Mouse (Mus musculus) c-Kit-positive CD71-positive TER-119-positive erythroid progenitor cells, embryonic 14.5 days (primary cell): Measurements from ENCODE around the gene A630089N07Rik.
"Not testable (repeated sequence)": the region's sequence is repeated elsewhere in the genome, so short reads cannot be mapped to it uniquely, and the experiment has no call there.

Experiments
- DNase-seq: peaks from one replicate; pipeline ENCODE4 v3.0.0-alpha.2; 2013; ENCODE audit warnings: low spot score

Gene A630089N07Rik

GRCm38 (mm10) chr16:98081889-98082818 lies at the start of gene A630089N07Rik:
Gene A630089N07Rik (minus strand): TSS chr16:98082450.
- DNase-seq: peak; percentile 77

DNA sequence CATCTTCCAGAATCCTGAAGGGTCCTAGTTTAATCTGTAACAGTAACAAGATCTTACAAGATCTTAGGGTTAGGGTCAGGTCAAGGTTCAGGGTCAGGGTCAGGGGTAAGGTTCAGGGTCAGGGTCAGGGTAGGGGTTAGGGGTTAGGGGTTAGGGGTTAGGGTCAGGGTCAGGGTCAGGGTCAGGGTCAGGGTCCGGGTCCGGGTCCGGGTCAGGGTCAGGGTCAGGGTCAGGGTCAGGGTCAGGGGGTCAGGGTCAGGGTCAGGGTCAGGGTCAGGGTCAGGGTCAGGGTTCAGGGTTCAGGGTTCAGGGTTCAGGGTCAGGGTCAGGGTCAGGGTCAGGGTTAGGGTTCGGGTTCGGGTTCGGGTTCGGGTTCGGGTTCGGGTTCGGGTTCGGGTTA lies 24.9 kb upstream of the A630089N07Rik start:
- DNase-seq: no peak

- peak; percentile 7 for DNase-seq
These were observed 731 bp downstream of the A630089N07Rik start for GRCm38 (mm10) chr16:98081550-98081888.

- peak; percentile 4 for DNase-seq
These were observed 1.1 kb downstream of the A630089N07Rik start for GRCm38 (mm10) chr16:98081140-98081539.

- not testable (repeated sequence) for DNase-seq
These were observed 2.9 kb downstream of the A630089N07Rik start for GRCm38 (mm10) chr16:98079382-98079781.

DNA sequence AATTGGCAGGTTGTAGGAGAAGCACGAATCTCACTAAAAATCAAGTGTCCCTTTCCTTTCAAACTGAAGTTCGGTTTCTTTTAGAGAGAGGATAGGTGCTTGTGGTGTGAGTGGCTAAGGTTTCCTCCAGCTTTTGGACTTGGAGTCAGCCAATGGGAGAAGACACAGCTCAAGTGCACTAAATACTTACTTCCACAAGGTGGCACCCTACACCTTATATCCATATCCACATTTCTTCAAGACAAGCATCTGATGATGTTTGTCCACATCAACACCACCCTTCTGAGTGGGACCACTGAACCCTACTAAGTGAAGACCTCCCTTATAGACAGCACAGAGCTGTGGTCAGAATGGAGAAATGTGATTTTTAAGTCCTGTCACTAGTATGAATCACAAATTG lies 40.6 kb downstream of the A630089N07Rik start:
- peak; percentile 29 for DNase-seq

- DNase-seq: not testable (repeated sequence)
These were observed 47.3 kb downstream of the A630089N07Rik start for GRCm38 (mm10) chr16:98034971-98035370.

- not testable (repeated sequence) for DNase-seq
These were observed 56.1 kb downstream of the A630089N07Rik start for GRCm38 (mm10) chr16:98026186-98026585.

DNA sequence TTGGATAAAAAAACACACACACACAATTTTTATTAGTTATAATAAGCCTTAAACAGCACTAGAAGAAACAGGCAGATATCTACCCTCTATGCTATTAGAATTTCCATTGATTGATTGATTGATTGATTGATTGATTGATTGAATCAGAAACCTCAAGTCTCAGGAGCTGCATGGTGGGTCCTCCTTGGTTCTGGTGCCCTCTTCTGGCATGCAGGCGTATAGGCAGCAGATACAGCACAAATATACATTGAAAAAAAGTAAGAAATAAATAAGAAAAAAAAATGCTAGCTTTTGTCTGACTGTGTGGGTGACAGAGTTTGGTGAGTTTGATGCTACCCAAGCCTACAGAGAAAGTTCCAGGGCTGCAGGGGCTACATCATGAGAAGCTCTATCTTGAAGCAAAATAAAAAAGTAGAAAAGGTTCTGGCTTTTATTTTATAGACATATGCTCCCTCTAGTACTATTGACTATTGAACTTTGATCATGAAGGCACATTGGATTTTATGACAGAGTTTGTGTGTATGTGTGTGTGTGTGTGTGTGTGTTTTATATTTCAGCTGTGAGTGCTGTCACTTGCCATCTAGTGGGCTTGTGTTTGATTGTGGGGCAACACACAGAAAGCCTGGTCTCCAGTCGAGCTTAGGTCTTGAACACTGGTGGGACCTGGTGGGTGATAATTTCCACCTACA lies 59.4 kb downstream of the A630089N07Rik start:
- peak; percentile 78 for DNase-seq

DNA sequence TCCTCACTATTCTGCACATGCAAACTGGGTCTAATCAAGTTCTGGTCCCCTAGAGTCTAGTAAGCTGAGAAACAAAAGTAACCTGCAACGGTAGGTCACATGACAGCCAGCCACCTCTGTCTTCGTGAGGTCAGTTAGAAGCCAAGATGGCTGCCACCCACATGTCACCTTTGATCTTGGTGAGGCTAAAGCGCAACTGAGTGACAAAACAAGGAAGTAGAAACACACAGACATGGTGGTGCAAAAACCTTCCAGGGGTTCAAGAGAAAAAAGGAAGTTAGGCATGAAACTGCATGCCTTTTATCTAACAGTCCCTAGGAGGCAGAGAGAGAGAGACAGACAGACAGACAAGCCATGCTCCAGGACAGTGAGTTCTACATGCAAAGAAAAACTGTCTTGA lies 60.2 kb downstream of the A630089N07Rik start:
- DNase-seq: no peak

DNA sequence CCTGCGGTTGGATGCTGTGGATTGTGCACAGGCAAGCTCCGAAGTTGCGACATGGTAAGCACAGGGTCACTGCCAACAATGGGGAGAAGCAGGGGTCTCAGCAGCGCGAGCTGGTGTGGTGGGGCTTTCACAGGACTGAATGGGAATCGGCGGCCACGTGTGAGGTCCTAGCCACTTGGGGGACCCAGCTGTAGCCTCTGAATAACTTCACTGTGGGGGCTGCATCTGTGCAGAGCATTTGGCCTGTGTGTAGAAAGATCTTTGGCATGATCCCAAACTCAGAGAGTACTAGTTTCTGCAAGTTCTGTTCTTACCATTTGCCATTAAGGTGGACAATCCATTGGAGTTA lies 84.9 kb downstream of the A630089N07Rik start:
- not testable (repeated sequence) for DNase-seq

GRCm38 (mm10) chr16:97996616-97997382 lies 85.5 kb downstream of the A630089N07Rik start, which contains the start of gene B230307C23Rik:
Gene B230307C23Rik (plus strand): TSS chr16:97997315.
- peak; percentile 86 for DNase-seq

DNA sequence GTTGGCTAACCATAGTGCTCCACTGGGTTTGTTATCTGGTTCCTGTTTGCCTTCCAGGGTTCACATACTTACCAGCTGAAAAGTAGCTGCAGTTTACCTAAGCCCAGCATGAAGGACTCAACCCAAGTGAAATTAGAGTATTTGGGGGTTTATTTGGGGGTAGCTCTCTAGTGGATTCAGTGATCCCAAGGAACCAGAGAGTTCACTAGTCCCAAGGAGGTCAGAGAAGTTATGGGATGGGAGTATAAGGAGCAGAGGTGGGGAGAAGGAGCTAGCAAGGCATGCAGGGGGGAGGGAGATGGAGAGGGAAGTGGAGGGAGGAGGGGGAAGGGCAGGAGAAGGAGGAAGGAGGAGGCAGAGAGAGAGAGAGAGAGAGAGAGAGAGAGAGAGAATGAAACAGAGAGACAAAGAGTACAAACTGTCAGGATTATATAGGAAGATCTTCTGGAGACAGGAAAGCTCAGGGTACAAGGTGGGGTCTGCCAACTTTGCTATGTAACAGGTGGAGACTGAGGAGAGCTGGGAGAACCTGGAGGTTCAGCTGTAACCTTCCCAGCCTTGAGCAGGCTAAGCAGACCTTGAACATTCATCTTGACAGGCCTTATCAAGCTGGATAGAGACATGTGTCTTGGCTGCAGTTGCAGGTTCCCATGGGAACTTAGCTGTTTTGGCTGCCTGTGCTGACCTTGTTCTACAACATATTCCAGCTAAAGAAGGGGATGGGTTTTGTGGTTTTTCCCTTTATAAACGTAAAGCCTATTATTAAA lies 86.2 kb downstream of the A630089N07Rik start:
- DNase-seq: no peak

GRCm38 (mm10) chr16:97992477-97992876 lies 89.8 kb downstream of the A630089N07Rik start:
- not testable (repeated sequence) for DNase-seq

- DNase-seq: no peak
These were observed 90.7 kb downstream of the A630089N07Rik start for GRCm38 (mm10) chr16:97991517-97991916.

DNA sequence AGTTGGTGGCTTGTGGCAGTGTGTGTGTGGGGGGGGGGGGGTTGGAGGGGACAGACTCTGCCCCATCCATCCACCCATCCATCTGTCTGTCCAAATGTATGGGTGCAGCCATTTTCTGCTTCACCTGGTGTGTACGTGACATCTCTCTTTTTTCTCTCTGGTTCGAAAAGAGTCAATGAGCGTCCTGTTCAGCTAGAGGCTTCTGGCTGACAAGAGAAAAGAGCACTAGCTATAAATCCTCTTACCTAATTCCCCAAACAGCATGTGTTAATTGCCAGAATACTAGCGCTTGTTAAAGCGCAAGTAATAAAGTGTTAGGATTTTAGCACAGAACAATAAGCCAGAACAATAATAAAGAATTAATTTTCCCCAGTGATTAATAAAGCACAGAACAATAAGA lies 97.7 kb downstream of the A630089N07Rik start:
- no peak for DNase-seq

- DNase-seq: no peak
These were observed 100.9 kb downstream of the A630089N07Rik start for GRCm38 (mm10) chr16:97981362-97981761.

DNA sequence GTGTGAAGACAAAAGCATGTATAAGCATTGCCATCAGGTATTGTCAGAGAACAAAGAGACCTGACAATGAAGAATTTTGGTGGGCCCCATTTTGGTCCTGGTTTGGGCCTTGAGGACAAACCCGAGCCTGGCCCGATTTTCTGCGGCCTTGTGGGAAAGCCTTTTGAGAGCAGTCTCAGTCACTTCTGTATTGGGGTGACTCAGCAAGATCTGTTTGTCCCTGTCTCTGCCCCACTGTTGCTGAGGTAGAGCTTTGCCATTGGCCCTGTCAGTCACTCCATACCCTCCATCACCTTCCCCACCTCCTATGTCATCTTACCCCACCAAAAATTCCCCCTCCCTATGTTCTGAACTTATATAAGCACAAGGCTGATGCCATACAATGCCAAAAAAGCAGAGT lies 104.5 kb downstream of the A630089N07Rik start:
- no peak for DNase-seq

- DNase-seq: no peak
These were observed 105.0 kb downstream of the A630089N07Rik start for GRCm38 (mm10) chr16:97977277-97977676.

GRCm38 (mm10) chr16:97963956-97964540 lies 118.2 kb downstream of the A630089N07Rik start:
- DNase-seq: no peak
